Mouse (Mus musculus) bone marrow macrophage, adult 2 months (primary cell): ENCODE data around the gene Phyhipl.

Experiments used
- CTCF ChIP-seq: IDR thresholded peaks from 2 replicates; pipeline ENCODE4 v1.5.1; 2012; ENCODE audit warnings: low read depth, mild to moderate bottlenecking, low read length, moderate library complexity
- POLR2A ChIP-seq: IDR thresholded peaks from 2 replicates; pipeline ENCODE4 v1.6.1; 2012; ENCODE audit warnings: mild to moderate bottlenecking, low read depth, low read length, borderline replicate concordance

- TF ChIP-seq POLR2A (no peak), CTCF (no peak)
Measured at GRCm38 (mm10) chr10:70520143-70521131, 135.3 kb downstream of the Phyhipl start.
